Mouse (Mus musculus) CD8-positive naive resting alpha-beta T cell, adult 2 months (primary cell): ENCODE results near the gene Mas1.

Experiments
- DNase-seq, 2 experiments: peaks; one replicate each; pipeline ENCODE4 v3.0.0; 2022; ENCODE audit warnings: low read depth in 2 of 2, low spot score in 2 of 2

Mas1 gene

DNA sequence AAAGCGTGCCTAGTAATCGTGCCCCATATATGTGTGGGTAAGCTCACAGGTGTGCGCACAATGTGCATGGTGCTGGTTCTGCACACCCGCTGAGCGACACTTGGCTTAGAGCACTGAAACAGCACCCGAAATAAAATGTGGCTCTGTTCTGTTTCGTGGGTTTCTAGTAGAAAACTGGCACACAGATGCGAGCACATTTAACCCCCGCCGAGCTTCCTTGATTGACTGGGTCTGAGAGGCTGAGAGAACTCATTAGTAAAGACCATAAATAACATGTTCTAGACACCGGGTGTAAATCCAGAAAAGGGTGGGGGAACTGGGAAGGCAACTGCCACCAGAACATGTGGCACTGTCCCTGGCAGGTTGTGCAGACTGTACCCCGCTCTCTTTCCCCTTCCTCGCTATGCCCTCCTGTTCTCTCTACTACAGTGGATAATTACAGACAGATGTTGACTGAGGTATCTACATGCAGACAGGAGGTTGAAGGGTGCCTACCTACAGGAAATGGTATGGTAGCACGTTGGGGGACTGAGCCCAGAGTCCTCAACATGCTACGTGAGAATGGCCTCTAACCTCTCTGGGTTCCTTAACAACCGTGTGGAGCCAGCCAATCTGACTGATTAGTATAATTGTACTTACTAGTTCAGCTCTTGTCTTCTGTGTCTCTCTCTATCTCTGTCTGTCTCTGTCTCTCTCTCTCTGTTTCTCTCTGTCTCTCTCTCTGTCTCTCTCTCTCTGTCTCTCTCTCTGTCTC is 4.5 kb upstream of the Mas1 start:
- DNase-seq, result no peak

DNA sequence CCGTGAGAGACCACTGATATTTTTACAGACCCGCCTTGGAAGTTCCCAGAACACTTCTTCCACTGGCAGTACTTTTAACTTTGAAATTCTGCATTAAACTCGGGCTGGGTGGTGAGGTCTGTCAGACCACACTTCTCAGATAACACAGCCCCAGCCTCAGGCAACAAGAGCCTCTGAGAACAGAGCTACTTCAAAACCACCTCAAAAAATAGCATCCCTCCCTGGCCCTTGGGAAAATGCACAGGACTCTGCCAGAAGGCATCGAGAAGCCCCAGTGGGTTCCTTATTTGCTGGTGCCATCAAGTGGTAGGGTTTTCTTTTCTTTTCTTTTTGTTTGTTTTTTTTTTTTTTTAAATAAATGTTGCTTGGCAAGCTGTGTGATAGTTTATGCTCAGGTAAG is 697 bp upstream of the Mas1 start:
- DNase-seq, result no peak

DNA sequence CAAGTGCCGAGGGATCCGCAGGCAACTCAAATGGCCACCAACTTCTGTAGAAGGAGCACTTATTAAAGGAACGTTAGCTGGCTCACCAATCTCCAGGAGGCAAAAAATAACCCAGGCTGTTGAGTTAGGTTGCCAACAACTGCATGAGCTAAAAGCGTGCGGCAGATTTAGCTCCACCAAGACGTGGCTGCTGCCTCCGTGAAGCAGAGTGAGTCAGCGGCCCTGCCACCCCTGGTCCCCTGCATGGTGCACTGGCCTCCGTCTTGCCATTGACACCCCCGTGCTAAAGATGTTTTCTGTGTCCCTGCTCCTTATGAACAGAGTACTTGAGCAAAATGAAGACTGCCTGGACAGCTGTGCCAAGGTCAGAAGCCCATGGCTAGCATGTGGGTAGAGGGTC is 1.1 kb downstream of the Mas1 start:
- DNase-seq, result no peak

DNA sequence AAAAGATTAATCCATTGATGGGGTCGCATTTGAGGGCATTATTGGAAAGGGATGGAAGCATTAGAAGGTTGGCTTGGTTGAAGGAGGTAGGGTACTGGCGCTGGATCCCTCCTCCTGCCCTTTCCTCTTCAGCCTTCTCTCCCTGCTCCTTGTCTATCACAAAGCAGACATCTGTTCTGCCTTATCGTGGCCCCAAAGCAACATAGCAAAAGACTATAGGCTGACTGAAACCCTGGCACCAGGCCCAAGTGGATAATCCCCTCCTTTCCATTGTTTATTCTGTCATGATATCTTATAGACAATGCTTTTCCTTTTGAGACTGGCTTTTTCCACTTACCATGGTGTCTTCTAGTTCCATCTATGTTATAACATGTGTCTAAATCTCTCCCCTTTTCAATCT is 2.5 kb downstream of the Mas1 start:
- no peak for DNase-seq

DNA sequence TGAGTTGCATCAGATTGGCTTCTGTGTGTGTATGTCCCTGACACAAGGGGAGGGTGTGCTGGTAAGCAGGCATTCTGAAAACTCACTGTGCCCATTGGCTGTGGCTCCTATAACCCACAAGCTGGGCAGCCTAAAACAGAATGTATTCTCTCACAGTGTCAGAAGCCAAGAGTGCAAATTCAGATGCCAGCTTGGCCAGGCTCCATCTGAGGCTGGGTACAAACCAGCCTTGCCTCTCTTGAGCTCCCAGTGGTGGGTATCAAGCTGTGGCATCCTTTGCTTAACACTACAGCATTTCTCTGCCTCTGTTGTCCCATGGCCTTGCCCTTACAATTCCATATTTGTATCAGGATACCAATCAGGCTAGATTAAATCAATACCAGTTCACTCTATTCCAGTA is 3.8 kb downstream of the Mas1 start:
- DNase-seq, result no peak

DNA sequence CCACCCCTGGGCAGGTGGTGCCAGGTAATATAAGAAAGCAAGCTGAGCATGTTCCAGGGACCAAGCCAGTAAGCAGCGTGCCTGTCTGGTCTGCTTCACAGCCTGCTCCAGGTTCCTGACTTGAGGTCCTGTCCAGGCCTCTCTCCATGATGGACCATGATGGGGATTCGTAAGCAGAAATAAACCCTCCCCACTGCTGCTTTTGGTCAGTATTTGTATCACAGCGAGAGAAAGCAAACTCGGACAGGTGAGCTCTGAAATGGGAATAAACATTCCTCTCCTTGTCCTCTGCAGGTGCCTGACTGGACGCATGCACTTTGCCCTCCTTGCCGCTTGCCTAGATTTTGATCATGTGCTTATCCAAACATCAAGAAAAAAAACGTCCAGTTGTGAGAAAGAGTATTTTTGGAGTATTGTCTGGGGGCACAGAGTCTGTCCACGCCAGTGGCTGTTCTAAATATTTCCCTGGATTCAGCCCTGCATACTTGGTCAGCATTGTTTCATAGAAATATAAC is 8.9 kb downstream of the Mas1 start:
- DNase-seq, result no peak

DNA sequence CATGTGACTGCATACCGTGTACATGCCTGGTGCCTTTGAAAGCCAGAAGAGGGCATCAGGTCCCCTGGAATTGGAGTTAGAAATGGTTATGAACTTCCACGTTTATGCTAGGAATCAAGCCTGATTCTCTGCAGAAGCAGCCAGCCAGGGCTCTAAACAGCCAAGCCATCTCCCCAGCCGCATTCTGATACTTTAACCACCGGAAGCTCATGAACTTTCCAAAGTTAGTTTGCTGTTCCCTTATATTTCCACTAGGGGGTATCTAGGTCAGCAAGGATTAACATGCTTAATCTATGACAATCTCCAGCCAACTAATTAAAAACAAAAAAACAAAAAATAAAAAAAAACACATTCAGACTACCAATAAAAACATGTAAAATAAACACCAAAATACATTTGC is 9.9 kb downstream of the Mas1 start:
- DNase-seq, result peak in 1 of 2 experiments; percentile 28

DNA sequence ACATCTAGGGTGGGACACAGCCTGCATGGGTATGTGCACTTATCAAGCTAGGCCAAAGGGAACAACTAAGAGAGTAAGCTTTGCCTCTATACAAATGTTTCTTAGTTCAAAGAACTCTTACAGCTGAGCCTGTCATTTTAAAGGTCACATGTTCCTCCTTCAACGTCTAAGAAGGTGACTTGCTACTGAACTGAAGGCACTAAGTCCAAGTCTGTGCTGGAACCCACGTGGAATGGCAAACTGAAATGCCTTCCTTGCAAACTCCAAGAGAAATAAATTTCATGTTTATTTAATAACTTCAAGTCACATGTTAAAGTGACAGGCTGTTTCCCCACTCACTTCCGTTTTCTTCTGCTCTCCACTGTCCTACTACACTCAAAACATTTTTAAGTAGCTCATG is 10.5 kb downstream of the Mas1 start:
- no peak for DNase-seq

DNA sequence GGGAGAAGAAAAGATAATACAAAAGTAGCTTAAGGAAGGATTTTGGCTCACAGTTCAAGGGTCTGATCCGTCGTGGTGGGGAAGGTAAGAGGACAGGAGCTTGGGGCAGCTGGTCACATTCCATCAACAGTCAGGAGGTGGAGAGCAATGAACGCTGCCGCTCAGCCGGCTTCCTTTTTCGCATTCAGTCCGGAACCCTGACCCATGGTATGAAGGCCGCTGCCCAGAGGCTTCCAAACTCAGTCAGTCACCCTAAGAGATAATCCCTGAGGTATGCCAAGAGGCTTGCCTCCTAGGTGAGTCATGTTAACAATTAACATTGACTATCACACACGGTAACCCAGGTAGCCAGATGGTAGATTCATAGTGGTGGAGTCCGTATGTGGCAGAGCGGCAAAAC is 13.6 kb downstream of the Mas1 start:
- DNase-seq, result no peak

DNA sequence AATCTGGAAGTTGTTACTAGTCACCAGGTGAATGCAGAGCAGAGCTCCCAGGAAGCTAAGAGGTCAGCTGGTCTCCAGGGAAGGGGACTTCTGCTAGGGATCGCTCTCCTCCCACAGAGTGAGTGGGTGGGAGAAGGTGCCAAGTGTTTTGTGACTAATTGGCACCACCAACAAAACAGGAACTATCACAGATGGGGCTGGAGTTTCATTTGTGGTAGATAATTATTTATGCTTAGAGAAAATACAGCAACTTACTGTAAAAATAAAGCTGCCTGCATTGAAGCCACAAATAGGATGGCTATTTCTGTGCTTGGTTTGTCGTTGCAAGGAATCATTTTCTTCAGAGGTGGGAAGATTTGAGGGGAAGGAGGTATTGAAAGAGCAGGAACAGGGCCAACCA is 14.1 kb downstream of the Mas1 start:
- no peak for DNase-seq

DNA sequence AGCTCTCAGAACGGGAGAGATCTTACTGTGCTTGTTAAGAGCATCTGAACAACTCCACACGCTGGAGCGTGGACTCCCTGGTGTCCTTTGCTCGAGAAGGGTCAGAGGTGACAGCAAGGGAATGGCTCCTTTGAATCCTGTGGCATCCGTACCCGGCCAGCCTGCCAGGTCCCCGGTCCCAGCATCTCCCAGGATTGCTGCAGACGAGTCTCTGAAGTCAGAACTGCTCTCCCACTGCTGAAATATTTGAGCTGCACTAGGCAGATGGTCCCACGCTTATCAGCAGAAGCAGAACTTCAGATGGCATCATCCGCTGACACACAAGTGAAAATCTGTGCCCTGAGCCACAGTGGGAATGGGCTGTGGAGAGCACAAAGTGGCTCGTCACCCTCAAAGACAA is 16.3 kb downstream of the Mas1 start:
- no peak for DNase-seq

DNA sequence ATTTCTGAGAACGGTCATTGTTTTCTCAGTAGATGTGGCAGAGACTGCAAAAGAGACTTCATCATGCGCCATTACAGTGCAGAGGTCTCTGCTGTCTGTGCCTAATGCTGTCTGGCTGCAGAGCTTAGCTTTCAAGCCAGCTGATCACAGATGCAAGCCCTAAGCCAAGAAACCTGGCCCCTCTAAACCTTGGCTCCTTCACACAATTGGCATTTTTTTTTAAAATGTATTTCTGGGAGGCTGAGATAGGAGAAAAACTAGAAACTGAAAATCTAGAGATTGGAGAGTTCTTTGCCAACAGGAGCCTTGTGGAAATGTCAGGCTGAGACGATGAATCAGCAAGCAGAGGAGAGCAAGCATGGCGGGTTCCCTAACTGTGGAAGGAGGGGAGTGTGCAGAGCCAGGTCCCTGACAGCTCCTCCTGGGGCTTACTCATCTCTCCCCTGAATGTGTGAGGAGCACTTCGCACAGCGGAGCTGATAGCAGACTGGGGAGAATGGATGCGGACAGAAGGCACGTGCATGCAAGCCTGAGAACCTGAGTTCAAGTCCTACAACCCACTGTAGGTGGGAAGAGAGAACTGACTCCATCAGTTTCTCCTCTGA is 18.1 kb downstream of the Mas1 start:
- no peak for DNase-seq

DNA sequence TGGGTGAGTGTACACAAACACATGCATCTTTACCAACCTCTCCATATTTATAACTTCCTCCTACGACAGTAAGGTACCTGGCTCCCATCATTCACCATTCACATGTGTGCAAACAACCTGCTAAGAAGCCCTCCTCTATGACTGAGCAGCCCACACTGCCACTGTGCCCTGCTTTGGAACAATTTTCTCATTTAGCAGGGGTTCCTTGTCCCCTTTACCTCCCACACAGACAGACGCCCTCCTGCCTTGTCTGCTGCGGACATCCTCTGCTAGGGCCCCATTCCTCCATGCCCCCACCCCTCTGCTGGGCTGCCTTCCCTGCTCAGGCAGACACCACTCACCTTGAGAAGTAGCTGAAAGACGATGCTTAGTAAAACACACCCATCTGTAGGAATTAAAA is 20.2 kb downstream of the Mas1 start:
- DNase-seq, result no peak

DNA sequence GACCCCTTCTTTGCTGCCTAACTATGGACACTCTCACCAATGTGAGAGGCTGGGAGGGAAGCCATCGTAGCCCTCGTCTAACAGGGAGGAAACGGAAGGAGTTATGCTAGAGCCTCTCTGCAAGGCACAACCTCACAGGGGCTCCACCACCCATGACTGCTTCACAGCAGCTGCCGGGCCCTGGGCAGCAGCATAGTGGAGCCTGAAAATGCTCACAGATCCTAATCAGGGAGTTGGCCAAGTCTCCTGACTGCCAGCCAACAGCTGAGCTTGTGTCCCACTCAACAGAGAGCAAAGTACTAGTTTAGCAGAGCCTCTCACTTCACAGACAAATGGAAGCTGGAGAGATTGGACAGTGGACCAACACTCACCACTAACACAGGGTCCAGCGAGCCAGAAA is 21.5 kb downstream of the Mas1 start:
- DNase-seq, result no peak

DNA sequence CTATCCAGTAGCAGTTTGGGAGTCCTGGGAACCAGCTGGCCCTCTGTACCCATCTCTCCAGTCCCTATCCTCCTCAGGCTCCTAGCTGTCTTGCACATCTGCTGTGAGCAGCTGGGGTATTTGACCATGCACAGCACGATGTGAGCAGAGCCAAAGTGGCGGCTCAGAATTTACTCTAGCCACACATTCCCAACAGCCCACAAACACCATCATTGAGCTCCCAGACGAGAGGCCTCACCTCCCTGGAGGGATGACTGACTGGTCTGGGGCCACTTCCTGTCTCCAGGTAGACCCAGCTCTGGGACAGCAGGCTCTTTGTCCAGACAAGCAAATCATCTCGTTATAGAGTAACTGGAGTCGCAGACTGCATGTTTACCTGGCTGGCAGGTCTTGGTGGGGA is 22.1 kb downstream of the Mas1 start:
- DNase-seq, result no peak

DNA sequence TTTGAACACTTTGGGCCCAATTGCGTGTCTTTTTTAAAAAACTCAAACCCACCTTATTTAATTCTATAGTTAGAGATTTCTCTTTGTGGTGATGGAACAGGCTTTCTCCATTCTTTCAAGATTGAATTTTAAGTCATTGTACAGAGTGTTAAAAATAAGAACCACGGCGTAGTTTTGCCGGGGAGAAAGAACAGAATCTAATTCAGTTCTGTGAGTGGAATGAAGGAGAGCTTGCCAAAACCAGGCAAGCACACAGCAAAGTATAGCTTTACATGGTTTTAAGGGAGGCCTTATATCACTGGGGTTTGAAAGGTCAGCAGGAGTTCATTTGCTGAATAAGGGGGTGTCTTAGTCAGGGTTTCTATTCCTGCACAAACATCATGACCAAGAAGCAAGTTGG is 23.4 kb downstream of the Mas1 start:
- no peak for DNase-seq

DNA sequence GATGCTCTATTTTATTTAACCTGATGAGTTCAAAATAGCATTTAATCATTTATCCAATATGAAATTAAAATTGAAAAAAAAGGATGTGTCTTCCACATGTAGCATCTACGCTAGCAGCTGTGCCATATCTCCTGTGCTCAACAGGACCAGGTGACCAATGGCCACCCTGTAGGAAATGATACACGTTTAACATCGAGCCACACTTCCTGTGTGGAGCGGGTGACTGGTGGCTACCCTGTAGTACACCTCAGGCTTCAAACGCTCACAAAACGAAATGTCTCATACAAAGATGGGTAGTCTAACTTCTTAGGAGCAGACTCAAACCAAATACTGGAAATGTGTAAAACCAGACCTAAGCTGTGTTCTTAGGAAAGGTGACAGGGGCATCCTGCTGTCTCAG is 24.1 kb downstream of the Mas1 start:
- no peak for DNase-seq

DNA sequence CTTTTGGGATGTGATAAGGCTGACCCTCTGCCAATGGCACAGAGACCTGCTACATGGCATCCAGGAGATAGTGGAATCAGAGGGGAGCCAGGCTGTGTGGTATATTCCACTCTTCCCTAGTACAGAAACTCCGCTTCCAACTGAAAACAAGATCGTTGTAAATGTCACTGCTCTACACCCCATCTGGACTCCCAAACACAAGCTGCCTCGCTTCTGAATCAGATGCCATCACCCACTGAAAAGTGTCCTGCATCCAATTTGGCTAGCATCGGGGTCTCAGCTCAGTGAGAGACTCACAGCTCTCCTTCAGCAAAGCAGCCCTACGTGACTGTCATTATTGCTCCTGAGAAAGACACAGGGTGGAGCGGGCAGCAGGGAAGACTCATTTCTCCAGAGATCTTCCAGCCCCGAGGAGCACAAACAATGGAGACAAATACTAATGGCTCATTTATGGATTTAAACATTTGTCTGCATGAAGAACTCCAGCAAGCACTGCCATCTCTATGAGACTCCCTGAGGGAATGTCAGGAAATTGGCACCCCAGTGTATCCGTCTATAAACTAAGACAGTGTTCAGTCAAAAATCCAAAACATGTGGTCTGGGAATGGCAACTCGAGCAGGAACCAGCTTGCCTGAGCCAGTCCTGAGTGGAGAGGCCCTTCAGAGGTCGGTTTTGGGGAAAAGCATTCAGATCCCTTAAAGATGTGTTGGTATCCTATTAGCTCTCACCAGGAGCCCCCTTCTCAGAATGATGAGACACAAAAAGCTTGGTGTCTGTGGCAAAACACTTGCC is 28.3 kb downstream of the Mas1 start:
- DNase-seq, result no peak

DNA sequence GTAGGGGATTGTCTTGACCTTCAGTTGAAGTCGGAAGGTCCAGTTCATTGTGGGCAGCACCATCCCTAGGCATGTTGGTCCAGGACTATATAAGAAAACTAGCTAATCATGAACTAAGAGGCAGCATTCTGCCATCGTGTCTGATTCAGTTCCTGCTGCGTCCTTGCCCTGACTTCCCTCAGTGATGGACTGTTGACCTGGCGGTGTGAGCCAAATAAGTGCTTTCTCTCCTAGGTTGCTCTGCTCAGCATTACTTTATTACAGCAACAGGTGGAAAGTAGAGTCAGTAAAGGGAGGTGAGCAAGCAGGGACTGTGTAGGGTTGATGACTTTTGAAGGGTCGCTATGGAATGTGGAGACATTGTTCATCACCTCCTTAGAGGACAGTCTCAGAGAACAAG is 32.2 kb downstream of the Mas1 start:
- DNase-seq, result no peak

DNA sequence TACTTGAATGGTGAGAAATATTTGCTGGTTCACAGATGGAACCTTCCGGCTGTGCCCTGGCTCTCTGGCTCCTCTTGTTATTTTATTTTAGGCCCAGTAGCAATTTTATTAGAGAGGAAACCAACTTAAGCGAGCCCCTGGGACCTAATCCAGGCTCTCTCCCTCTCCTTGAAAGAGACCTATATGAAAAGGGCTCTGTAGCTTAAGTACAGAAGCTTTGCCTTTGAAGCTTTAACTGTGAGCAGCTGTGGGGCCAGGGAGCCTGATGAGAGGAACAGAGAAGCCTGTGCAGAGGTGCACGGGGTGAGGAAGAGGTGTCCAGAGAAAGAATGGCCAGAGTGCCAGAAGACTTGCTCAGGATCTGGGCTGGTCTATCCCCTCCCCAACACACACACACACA is 33.1 kb downstream of the Mas1 start:
- no peak for DNase-seq

DNA sequence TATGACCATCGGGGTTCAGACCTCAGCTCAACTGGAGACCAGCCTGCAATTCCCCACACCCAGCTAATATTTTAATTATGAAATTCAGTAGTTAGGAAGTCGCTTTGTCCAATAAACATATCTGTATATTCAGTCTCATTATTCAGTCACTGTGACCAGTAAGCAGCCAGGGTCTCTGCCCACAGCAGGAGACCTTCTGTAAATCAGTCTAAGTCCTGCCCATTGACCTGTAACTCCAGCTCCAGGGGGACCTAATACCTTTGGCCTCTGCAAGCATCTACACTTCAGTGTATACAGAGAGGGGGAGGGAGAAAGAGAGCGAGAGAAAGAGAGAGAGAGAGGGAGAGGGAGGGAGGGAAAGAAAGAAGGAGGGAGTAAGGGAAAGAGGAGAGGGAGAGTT is 33.6 kb downstream of the Mas1 start:
- no peak for DNase-seq

DNA sequence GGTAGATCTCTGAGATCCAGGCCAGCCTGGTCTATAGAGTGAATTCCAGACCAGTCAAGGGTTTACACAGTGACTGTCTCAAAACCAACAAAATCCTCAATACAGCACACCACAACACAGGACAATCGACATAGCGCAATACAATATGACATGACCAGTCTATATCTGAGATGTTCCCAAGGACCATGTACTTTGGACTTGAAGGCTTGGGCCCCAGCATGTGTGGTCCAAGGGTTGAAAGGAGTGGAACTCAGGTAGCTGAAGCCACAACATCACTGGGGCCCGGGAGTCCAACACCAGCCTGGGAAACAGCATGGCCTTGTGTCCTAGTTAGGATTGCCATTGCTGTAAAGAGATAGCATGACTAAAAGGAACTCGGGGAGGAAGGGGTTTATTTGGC is 35.3 kb downstream of the Mas1 start:
- DNase-seq, result no peak
